Mouse (Mus musculus) neural tube, embryonic 12.5 days (tissue): ENCODE results near the gene Pvalb. TPM values are rescaled to one million over a fixed set of nuclear protein-coding genes. Genes with fewer than 3 reads are reported as not detected.

Source experiments
- ATAC-seq: fragments of 200-750 bp; cut with Nextera tagmentation; 2 replicates; pipeline ENCODE4 v1.8.0; 2017; ENCODE audit warnings: low read depth, mild to moderate bottlenecking, moderate TSS enrichment, moderate library complexity; ENCODE audit not compliant: low FRiP score
- H3K27ac ChIP-seq: fragments of 300-500 bp; sonication (generic); 2 replicates; pipeline ENCODE4 v1.5.1; 2016
- H3K27me3 ChIP-seq: fragments of 300-500 bp; sonication (generic); replicated peaks from 2 replicates; pipeline ENCODE4 v1.6.1; 2016; ENCODE audit warnings: mild to moderate bottlenecking
- H3K36me3 ChIP-seq: fragments of 300-500 bp; sonication (generic); 2 replicates; pipeline ENCODE4 v1.6.1; 2016; ENCODE audit warnings: mild to moderate bottlenecking
- H3K4me1 ChIP-seq: fragments of 300-500 bp; sonication (generic); 2 replicates; pipeline ENCODE4 v1.6.1; 2016
- H3K4me2 ChIP-seq: fragments of 300-500 bp; sonication (generic); replicated peaks from 2 replicates; pipeline ENCODE4 v1.6.1; 2016; ENCODE audit warnings: mild to moderate bottlenecking
- H3K4me3 ChIP-seq: fragments of 300-500 bp; sonication (generic); 2 replicates; pipeline ENCODE4 v1.5.1; 2016
- H3K9ac ChIP-seq: fragments of 300-500 bp; sonication (generic); 2 replicates; pipeline ENCODE4 v1.6.1; 2016; ENCODE audit warnings: mild to moderate bottlenecking
- H3K9me3 ChIP-seq: fragments of 300-500 bp; sonication (generic); 2 replicates; pipeline ENCODE4 v1.6.1; 2016; ENCODE audit warnings: mild to moderate bottlenecking
- WGBS: fragments of 180-500 bp; shearing (Covaris S2); methylation state at CpG from one replicate; pipeline ENCODE4 v1.1.7; 2016; 5-methylcytosine and 5-hydroxymethylcytosine counted together
- polyA plus RNA-seq: library from polyadenylated mRNA; unstranded; fragments of >200 nt; fragmentation: Nextera tagmentation; extraction: Ambion mirVana; gene quantifications from 2 replicates; pipeline ENCODE4 v1.2.1, GENCODE M21; 2016

The Pvalb gene
- polyA plus RNA-seq, 1 experiment from 2014 or later = 1.1 TPM

DNA sequence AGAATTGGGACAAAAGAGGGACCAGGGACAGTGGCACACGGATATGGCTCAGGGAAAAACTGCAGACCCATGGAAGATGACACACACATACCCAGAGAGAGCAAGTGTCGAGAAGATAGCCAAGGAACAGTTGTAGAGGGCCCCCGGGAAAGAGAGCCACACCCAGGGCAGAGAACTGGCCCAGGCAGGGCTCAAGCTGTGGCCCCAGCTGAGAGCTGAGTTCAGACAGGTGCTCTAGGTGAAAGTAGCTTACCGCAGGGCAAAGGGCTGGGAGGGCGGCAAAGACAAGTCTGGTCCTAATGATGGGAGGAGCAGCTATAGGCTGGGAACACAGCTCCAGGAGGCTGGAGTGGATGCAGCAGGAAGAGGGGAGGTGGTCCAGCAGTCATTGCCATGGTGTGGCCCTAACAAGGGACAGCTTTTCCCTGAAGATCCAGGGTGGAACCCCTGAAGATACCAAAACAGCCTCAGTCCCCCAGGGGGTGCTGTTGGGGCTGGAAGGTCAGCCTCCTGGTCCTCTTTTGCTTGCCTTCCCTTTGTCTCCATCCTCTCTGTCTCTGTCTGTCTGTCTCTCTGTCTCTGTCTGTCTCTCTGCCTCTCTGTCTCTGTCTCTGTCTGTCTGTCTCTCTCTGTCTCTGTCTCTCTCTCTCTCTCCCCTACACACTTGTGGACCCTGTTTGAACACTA lies 28.8 kb upstream of the Pvalb start:
- Histone ChIP-seq H3K4me2 (no peak overlapping the region), H3K9ac (no peak overlapping the region), H3K27ac (no peak overlapping the region), H3K36me3 (no peaks in the 10 kb centered on the region), H3K4me3 (no peak overlapping the region), H3K27me3 (no peaks in the 10 kb centered on the region), H3K9me3 (no peaks in the 10 kb centered on the region), H3K4me1 (peaks cover 5% of the 10 kb centered on the region; the same call in 1 of the 2 replicates)
- 77% methylated on average over 5 of the region's 5 CpGs for WGBS
- no peak for ATAC-seq

DNA sequence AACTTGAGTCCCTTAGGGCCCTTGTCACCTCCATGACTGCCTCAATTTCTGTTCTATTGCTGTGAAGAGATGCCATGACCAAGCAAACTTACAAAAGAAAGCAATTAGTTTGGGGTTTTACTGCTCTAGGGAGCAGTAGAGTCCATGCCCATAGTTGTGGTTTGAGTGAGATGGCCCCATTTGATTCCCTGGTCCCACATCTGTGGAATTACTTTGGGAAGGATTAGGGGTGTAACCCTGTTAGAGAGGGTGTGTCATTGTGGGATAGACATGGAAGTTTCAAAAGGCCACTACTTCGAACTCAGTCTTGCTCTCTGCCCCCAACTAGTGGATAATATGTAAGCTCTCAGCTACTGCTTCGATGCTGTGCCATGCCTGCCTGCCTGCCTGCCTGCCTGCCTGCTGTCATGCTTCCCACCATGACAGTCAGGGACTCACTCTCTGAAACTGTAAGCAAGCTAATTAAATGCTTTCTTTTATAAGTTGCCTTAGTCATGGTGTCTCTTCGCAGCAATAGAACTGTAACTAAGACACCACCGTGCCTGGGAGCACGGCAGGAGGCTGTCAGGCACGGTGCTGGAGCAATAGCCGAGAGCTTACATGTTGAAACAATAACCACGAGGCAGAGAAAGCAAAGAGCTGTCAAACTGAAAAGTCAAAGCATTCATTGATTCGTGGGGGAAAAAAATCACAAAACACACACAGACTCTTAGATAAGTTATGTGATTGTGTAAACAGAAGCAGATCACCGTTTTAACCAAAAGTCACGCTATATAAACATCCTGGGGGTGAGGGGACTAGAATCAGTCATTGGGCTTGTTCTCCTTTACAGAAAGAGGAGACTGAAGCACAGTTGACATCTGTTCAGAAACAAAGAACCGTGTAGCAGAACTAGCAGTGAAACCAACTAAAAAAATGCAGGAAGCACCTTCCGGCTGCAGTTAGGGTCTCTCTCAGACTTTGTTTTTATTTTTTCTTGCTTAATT lies 25.4 kb upstream of the Pvalb start:
- ATAC-seq = peak; percentile 90
- 21% methylated on average over 13 of the region's 13 CpGs for WGBS
- Histone ChIP-seq H3K9ac (no peak overlapping the region), H3K4me2 (peak overlapping the region; percentile 31), H3K4me3 (no peak overlapping the region), H3K4me1 (peaks cover 5% of the 10 kb centered on the region; the same call in 1 of the 2 replicates), H3K9me3 (no peaks in the 10 kb centered on the region), H3K36me3 (no peaks in the 10 kb centered on the region), H3K27ac (no peak overlapping the region), H3K27me3 (no peaks in the 10 kb centered on the region)

DNA sequence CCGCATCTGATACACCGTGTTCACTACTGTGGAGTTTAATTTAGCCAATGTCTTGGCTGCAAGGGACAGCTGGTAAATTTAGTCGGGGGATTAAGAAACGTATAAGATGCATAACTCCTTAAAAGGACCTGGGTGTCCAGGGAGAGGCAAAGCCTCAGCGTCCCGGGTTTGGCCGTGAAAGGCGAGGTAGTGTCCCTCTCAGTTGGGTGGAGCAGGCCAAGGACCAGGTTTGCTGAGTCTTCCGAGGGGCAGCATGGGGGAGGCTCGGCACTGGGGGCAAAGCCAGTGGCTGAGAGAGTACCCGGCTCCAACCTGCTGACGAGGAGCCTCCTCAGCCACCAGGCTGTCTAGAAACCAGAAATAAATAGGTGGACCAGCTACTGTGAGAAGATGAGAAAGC lies 21.6 kb upstream of the Pvalb start:
- no peak for ATAC-seq
- H3K27ac ChIP-seq = no peak overlapping the region
- no peak overlapping the region for H3K4me2 ChIP-seq
- no peaks in the 10 kb centered on the region for H3K27me3 ChIP-seq
- H3K9ac ChIP-seq = no peak overlapping the region
- 87% methylated on average over 12 of the region's 12 CpGs for WGBS
- H3K9me3 ChIP-seq = no peaks in the 10 kb centered on the region
- H3K36me3 ChIP-seq = no peaks in the 10 kb centered on the region
- H3K4me1 ChIP-seq = peaks cover 11% of the 10 kb centered on the region; the same call in 1 of the 2 replicates
- no peak overlapping the region for H3K4me3 ChIP-seq

DNA sequence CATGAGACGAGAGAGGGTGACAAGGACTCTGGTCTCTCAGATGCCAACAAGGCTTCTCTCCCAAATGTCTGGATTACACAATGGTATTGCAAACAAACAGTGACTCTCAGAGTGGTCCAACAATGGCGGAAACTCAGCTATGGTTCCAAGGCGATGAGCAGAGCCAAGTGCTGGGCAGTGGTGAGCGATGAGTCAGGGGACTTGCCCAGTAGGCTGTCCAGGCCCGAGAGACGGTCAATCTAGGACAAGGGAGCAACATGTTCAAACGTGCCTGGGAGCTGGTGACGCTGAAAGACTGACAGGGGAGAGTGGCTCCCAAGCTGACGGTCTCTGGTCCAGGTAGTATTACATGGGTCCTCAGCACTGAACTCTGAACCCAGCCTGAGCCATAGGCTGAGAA lies 9.1 kb upstream of the Pvalb start:
- no peak for ATAC-seq
- Histone ChIP-seq H3K36me3 (no peaks in the 10 kb centered on the region), H3K4me2 (no peak overlapping the region), H3K27me3 (no peaks in the 10 kb centered on the region), H3K27ac (no peak overlapping the region), H3K4me1 (no peaks in the 10 kb centered on the region), H3K9me3 (no peaks in the 10 kb centered on the region), H3K4me3 (no peak overlapping the region), H3K9ac (no peak overlapping the region)
- WGBS = 89% methylated on average over 9 of the region's 9 CpGs

DNA sequence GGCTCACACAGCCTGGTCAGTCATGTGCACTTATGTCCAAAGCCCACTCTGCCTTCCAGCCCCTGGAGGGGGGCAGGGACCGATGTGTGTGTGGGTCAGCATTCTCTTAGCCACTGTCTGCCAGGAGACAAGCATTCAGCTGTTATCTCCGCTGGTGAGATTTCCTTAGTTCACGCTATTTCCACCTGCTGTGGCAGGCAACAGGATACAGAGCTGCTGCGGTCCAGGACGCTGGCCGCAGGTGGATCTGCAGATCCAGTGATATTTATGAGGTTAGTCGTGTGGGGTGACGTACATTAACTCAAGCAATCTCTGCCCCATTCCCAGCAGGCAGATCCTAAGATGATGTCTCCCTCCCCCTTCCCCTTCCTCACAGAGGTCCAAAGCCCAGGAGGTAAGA lies 5.2 kb upstream of the Pvalb start:
- Histone ChIP-seq H3K9me3 (peaks cover 4% of the 10 kb centered on the region; the same call in 1 of the 2 replicates), H3K9ac (no peak overlapping the region), H3K4me3 (no peak overlapping the region), H3K4me1 (no peaks in the 10 kb centered on the region), H3K36me3 (no peaks in the 10 kb centered on the region), H3K4me2 (no peak overlapping the region), H3K27ac (no peak overlapping the region), H3K27me3 (peaks cover 2% of the 10 kb centered on the region; the same call in 1 of the 2 replicates)
- ATAC-seq = no peak
- 86% methylated on average over 8 of the region's 8 CpGs for WGBS

DNA sequence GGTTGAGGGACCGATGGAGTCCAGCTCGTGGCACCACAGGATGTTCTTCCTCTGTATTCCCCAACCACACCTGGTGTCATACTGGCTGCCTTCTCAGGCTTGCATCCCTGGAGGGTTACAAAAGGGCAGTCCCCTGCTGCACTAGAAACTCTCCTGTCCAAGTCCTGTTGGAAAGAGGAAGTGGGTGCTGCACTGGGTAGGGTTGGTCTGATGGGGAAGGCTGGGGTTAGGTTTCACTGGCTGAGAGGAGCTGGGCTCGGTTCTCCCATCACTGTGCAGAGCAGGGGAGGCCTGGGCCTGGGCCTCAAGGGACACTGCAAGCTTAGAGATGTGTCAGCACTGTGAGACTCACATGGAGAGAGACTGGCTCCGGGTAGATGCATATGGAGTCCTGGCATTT lies 4.0 kb upstream of the Pvalb start:
- Histone ChIP-seq H3K9ac (no peak overlapping the region), H3K4me3 (no peak overlapping the region), H3K36me3 (no peaks in the 10 kb centered on the region), H3K4me2 (no peak overlapping the region), H3K4me1 (no peaks in the 10 kb centered on the region), H3K27ac (no peak overlapping the region), H3K27me3 (peaks cover 13% of the 10 kb centered on the region), H3K9me3 (peaks cover 4% of the 10 kb centered on the region; the same call in 1 of the 2 replicates)
- no peak for ATAC-seq
- WGBS = 81% methylated on average over 4 of the region's 4 CpGs

DNA sequence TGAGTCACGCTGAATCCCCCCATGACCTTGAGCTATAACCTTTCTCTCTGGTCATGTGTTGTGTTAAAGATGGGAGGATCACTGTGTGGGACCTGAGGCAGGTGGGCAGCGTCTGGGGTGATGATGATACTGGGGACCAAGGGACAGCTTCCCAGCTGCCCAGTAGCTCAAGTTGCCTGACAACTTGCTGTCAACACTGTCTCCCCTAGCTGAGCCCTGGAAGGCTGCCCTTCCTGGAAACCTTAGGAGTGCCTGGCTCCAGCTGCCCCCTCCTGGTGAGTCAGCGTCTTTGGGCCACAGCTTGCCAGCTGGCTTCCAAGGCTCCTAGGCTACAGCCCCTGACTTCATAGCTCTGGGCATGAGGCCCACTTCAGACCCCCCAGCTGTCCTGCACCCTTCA lies 1.0 kb downstream of the Pvalb start:
- Histone ChIP-seq H3K4me1 (peaks cover 8% of the 10 kb centered on the region), H3K36me3 (no peaks in the 10 kb centered on the region), H3K9ac (no peak overlapping the region), H3K4me3 (no peak overlapping the region), H3K4me2 (no peak overlapping the region), H3K27ac (no peak overlapping the region), H3K9me3 (peaks cover 4% of the 10 kb centered on the region; the same call in 1 of the 2 replicates), H3K27me3 (peaks cover 50% of the 10 kb centered on the region)
- ATAC-seq = 0 out of 2 replicates have a peak, but pooled peaks have one; percentile 50
- 39% methylated on average over 3 of the region's 3 CpGs for WGBS

DNA sequence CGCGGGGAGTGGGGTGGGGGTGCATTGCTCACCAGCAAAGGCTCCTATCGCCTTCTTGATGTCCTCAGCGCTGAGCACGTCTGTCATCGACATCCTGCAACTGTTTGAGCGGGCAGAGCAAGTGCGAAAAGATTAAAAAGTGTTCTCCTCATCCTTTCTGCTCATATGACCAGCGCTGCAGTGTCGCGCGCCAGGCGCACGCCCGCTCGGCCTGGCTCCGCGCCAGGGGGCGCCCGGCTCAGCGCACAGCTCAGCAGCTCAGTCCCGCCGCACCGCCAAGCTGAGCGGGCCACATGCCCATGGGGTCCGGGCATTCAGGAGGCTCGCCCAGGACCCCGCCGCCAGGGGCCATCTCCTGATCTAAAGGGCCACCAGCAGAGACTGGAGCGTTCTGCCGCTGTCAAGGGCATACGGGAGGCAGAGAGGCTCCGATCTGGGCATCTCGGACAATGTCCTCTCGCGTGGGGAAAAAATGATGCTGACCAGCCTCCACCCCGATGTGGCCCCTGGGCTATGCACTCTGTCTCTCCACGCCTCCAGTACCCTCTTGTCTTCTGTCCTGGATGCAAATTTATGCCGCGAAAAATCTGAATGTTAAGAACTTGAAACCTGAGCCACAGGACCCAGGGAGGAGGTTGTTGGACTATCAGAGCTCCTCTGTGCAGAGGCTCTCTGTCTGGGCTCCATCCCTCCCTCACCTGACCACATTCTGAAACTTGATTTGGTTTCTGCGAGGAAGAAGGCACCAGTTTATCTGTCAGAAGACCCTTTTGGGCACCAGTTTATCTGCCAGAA lies 1.9 kb downstream of the Pvalb start:
- 0 out of 2 replicates have a peak overlapping the region, but pooled peaks have one; percentile 40 for H3K9ac ChIP-seq
- peaks cover 57% of the 10 kb centered on the region for H3K27me3 ChIP-seq
- ATAC-seq = peak; percentile 70; the same call in 1 of the 2 replicates
- WGBS = 1% methylated on average over 41 of the region's 41 CpGs
- no peaks in the 10 kb centered on the region for H3K36me3 ChIP-seq
- H3K9me3 ChIP-seq = peaks cover 4% of the 10 kb centered on the region; the same call in 1 of the 2 replicates
- H3K4me2 ChIP-seq = peak overlapping the region; percentile 66
- no peak overlapping the region for H3K27ac ChIP-seq
- H3K4me1 ChIP-seq = peaks cover 8% of the 10 kb centered on the region
- H3K4me3 ChIP-seq = peak overlapping the region; percentile 29

DNA sequence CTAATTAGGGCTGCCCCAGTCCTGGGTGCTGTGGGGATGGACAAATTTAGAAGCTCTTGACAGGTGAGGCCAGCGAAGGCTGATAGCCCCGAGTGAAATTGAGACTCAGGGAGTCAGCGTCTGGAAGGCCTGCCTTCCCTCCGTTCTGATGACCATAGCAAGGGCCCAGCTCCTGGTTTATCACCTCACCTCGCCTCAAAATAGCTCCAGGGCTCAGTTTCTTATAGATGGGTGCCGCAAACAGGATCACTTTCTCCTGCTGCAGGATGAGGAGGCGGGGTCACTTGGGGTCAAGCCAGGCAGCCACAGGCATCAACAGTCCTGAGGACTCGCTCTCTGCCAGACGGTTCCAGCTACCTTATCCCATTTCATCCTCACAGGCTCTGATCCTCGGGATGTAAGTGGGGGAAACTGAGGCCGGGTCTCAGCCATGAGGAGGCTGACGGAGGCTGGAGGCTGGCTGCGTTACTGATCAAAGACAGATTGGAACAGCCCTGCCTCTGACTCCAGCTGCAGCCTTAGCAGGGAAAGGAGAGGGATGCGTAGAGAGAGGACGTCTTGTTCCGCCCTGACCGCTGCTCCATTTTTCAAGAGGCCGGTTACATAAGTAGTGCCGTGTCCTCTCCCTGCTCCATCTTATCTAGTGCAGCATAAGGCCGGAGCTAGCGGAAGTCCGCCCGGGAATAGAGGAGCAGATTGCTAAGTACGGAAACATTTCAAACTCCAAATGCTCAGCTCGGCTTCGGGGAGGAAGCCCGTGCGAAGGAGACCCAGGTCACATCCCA lies 10.9 kb downstream of the Pvalb start:
- 84% methylated on average over 28 of the region's 28 CpGs for WGBS
- no peak for ATAC-seq
- no peak overlapping the region for H3K27ac ChIP-seq
- H3K4me3 ChIP-seq = no peak overlapping the region
- no peak overlapping the region for H3K9ac ChIP-seq
- H3K4me1 ChIP-seq = no peaks in the 10 kb centered on the region
- H3K4me2 ChIP-seq = no peak overlapping the region
- no peaks in the 10 kb centered on the region for H3K9me3 ChIP-seq
- 0 out of 2 replicates have a peak, but pooled peaks cover 10% of the 10 kb centered on the region for H3K27me3 ChIP-seq
- H3K36me3 ChIP-seq = no peaks in the 10 kb centered on the region

DNA sequence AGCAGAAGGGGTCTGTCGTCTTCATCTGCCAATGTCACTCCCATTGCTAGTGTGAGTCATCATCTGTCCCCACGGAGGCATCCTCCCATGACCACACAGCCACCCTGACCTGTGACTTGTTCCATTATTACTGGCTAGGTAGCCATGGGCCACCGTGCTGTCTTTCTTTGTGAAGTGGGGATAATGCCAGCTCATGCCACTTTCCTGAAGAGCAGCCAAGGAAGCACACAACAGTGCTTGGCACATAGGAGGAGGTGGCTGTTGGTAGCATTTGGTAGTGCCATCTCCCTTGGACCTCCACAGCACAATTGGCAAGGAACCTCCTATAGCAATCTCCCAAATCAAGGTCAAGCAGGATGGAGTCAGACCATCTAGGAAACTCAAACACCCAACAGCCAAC lies 11.9 kb downstream of the Pvalb start:
- Histone ChIP-seq H3K4me2 (no peak overlapping the region), H3K27ac (no peak overlapping the region), H3K27me3 (0 out of 2 replicates have a peak, but pooled peaks cover 3% of the 10 kb centered on the region), H3K36me3 (no peaks in the 10 kb centered on the region), H3K9ac (no peak overlapping the region), H3K4me3 (no peak overlapping the region), H3K4me1 (no peaks in the 10 kb centered on the region), H3K9me3 (no peaks in the 10 kb centered on the region)
- 83% methylated on average over 3 of the region's 3 CpGs for WGBS
- no peak for ATAC-seq

DNA sequence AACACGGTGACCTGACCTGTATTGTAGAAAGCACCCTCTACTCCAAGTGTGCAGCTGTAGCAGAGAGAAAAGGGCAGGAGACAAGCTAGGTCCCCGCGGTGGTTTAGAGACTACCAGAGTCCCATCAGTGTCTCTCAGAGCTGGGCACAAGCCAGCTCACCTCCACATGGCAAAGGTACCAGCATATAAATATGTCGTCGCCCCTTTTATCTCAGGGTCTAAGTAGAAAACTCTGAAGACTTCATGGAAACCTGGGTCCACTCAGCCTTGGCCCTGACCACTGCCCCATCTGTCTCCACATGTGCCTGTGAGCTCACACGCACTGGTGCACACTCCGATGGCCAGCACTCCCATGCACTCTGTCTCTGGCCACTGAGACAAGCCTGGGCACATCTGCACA lies 16.6 kb downstream of the Pvalb start:
- H3K27me3 ChIP-seq = no peaks in the 10 kb centered on the region
- peaks cover 2% of the 10 kb centered on the region; the same call in 1 of the 2 replicates for H3K4me1 ChIP-seq
- H3K36me3 ChIP-seq = no peaks in the 10 kb centered on the region
- no peak overlapping the region for H3K4me2 ChIP-seq
- no peak overlapping the region for H3K9ac ChIP-seq
- no peaks in the 10 kb centered on the region for H3K9me3 ChIP-seq
- H3K4me3 ChIP-seq = no peak overlapping the region
- WGBS = 92% methylated on average over 7 of the region's 7 CpGs
- no peak overlapping the region for H3K27ac ChIP-seq
- no peak for ATAC-seq
